Mouse (Mus musculus): Measurements from ENCODE around the gene Mid2.

DNA sequence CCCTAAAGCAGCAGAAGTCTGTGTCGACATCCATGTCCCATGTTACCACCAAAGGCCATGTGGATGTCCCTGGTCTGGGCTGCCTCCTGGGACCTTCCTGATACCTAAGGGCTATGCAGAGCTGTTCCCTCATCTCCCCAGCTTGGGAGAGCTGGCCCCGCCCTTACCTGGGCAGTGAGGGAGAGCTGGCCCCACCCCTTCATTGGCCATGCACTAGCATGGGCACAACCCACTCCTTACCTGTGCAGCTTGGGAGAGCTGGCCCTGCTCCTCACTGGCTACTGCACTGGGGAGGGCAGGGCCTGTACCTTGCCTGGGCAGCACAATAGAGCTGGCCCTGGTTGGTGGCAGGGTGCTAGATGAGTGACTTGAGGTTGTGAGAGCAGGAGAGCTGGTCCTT is 140.9 kb downstream of the Mid2 start:
- TF ChIP-seq GATA1 (IDR thresholded peaks at IDR 0.05; ENCODE audit: borderline replicate concordance, low read length) (no peak), FLI1 (IDR thresholded peaks at IDR 0.05; ENCODE audit: low read length) (no peak)
